Mouse (Mus musculus): ENCODE data around the gene Tmem209. TPM values are rescaled to one million over a fixed set of nuclear protein-coding genes. Genes with fewer than 3 reads are reported as not detected.

Gene Tmem209
- 24.8 and 38.2 TPM in 2 replicates for polyA plus RNA-seq (2014; fragmentation: Nextera tagmentation; extraction: Ambion mirVana)

- ATAC-seq (ENCODE audit: low FRiP score, low TSS enrichment) (peak; percentile 98), DNase-seq (peak; percentile 100)
- Histone ChIP-seq H3K36me3 (ENCODE audit: control insufficient read depth, insufficient read depth, low read length) (peaks cover 10% of the 10 kb centered on the region), H3K4me1 (ENCODE audit: control insufficient read depth, insufficient read depth, low read length) (peaks cover 5% of the 10 kb centered on the region), H3K27me3 (ENCODE audit: control insufficient read depth, insufficient read depth, low read length) (no peaks in the 10 kb centered on the region), H3K9me3 (ENCODE audit: control insufficient read depth, low read length) (no peaks in the 10 kb centered on the region), H3K4me3 (replicated peaks; ENCODE audit: low read depth, low read length) (peak within 1 kb of the TSS; percentile 63), H3K9ac (replicated peaks; ENCODE audit: low read length) (peak within 1 kb of the TSS; percentile 70), H3K27ac (replicated peaks; ENCODE audit: low read depth, low read length) (peak within 1 kb of the TSS; percentile 93), H3K4me2 (ENCODE audit: low read length) (peak within 1 kb of the TSS; percentile 81)
- under 1% methylated on average over 37 of the region's 37 CpGs for WGBS
Measured at GRCm38 (mm10) chr6:30509265-30510239, at the start of gene Tmem209, which contains the start of gene Ssmem1. Tmem209 (minus strand) TSS chr6:30509783. Ssmem1 (plus strand) TSS chr6:30509849.

- no peak overlapping the region for H3K9ac ChIP-seq (replicated peaks; ENCODE audit: low read length)
- H3K4me1 ChIP-seq (ENCODE audit: control insufficient read depth, insufficient read depth, low read length): peaks cover 19% of the 10 kb centered on the region
- ATAC-seq (ENCODE audit: low FRiP score, low TSS enrichment): no peak
- H3K4me3 ChIP-seq (replicated peaks; ENCODE audit: low read depth, low read length): no peak overlapping the region
- WGBS: 12% methylated on average over 5 of the region's 9 CpGs
- no peaks in the 10 kb centered on the region for H3K9me3 ChIP-seq (ENCODE audit: control insufficient read depth, low read length)
- DNase-seq: no peak
- H3K27me3 ChIP-seq (ENCODE audit: control insufficient read depth, insufficient read depth, low read length): no peaks in the 10 kb centered on the region
- no peak overlapping the region for H3K27ac ChIP-seq (replicated peaks; ENCODE audit: low read depth, low read length)
- no peaks in the 10 kb centered on the region for H3K36me3 ChIP-seq (ENCODE audit: control insufficient read depth, insufficient read depth, low read length)
- H3K4me2 ChIP-seq (ENCODE audit: low read length): no peak overlapping the region
Measured at GRCm38 (mm10) chr6:30556080-30556479, 46.5 kb upstream of the Tmem209 start.

GRCm38 (mm10) chr6:30554621-30555170, 45.1 kb upstream of the Tmem209 start:
- Histone ChIP-seq H3K4me2 (ENCODE audit: low read length) (no peak overlapping the region), H3K4me3 (replicated peaks; ENCODE audit: low read depth, low read length) (no peak overlapping the region), H3K36me3 (ENCODE audit: control insufficient read depth, insufficient read depth, low read length) (no peaks in the 10 kb centered on the region), H3K27ac (replicated peaks; ENCODE audit: low read depth, low read length) (no peak overlapping the region), H3K27me3 (ENCODE audit: control insufficient read depth, insufficient read depth, low read length) (no peaks in the 10 kb centered on the region), H3K4me1 (ENCODE audit: control insufficient read depth, insufficient read depth, low read length) (peaks cover 19% of the 10 kb centered on the region), H3K9me3 (ENCODE audit: control insufficient read depth, low read length) (no peaks in the 10 kb centered on the region), H3K9ac (replicated peaks; ENCODE audit: low read length) (no peak overlapping the region)
- ATAC-seq (ENCODE audit: low FRiP score, low TSS enrichment) (no peak), DNase-seq (no peak)
- 93% methylated on average over 5 of the region's 5 CpGs for WGBS

- WGBS: 85% methylated on average over 5 of the region's 5 CpGs
- no peak for DNase-seq
- Histone ChIP-seq H3K36me3 (ENCODE audit: control insufficient read depth, insufficient read depth, low read length) (no peaks in the 10 kb centered on the region), H3K27ac (replicated peaks; ENCODE audit: low read depth, low read length) (no peak overlapping the region), H3K4me2 (ENCODE audit: low read length) (no peak overlapping the region), H3K9ac (replicated peaks; ENCODE audit: low read length) (no peak overlapping the region), H3K9me3 (ENCODE audit: control insufficient read depth, low read length) (no peaks in the 10 kb centered on the region), H3K4me1 (ENCODE audit: control insufficient read depth, insufficient read depth, low read length) (peaks cover 22% of the 10 kb centered on the region), H3K4me3 (replicated peaks; ENCODE audit: low read depth, low read length) (no peak overlapping the region), H3K27me3 (ENCODE audit: control insufficient read depth, insufficient read depth, low read length) (no peaks in the 10 kb centered on the region)
- ATAC-seq (ENCODE audit: low FRiP score, low TSS enrichment): no peak
Measured at GRCm38 (mm10) chr6:30554092-30554491, 44.5 kb upstream of the Tmem209 start.

- no peak for DNase-seq
- H3K9me3 ChIP-seq (ENCODE audit: control insufficient read depth, low read length): no peaks in the 10 kb centered on the region
- peaks cover 26% of the 10 kb centered on the region for H3K4me1 ChIP-seq (ENCODE audit: control insufficient read depth, insufficient read depth, low read length)
- H3K36me3 ChIP-seq (ENCODE audit: control insufficient read depth, insufficient read depth, low read length): no peaks in the 10 kb centered on the region
- ATAC-seq (ENCODE audit: low FRiP score, low TSS enrichment): no peak
- H3K4me2 ChIP-seq (ENCODE audit: low read length): no peak overlapping the region
- no peaks in the 10 kb centered on the region for H3K27me3 ChIP-seq (ENCODE audit: control insufficient read depth, insufficient read depth, low read length)
- H3K27ac ChIP-seq (replicated peaks; ENCODE audit: low read depth, low read length): no peak overlapping the region; the same call in 1 of the 2 replicates
- no peak overlapping the region for H3K9ac ChIP-seq (replicated peaks; ENCODE audit: low read length)
- H3K4me3 ChIP-seq (replicated peaks; ENCODE audit: low read depth, low read length): no peak overlapping the region
- WGBS: 76% methylated on average over 7 of the region's 7 CpGs
Measured at GRCm38 (mm10) chr6:30553381-30554010, 43.9 kb upstream of the Tmem209 start.

- no peak overlapping the region for H3K4me3 ChIP-seq (replicated peaks; ENCODE audit: low read depth, low read length)
- ATAC-seq (ENCODE audit: low FRiP score, low TSS enrichment) (no peak), DNase-seq (no peak)
- no peaks in the 10 kb centered on the region for H3K36me3 ChIP-seq (ENCODE audit: control insufficient read depth, insufficient read depth, low read length)
- 0 out of 2 replicates have a peak overlapping the region, but pooled peaks have one; percentile 3 for H3K27ac ChIP-seq (replicated peaks; ENCODE audit: low read depth, low read length)
- WGBS: 55% methylated on average over 6 of the region's 6 CpGs
- no peak overlapping the region for H3K4me2 ChIP-seq (ENCODE audit: low read length)
- H3K9me3 ChIP-seq (ENCODE audit: control insufficient read depth, low read length): no peaks in the 10 kb centered on the region
- no peaks in the 10 kb centered on the region for H3K27me3 ChIP-seq (ENCODE audit: control insufficient read depth, insufficient read depth, low read length)
- H3K9ac ChIP-seq (replicated peaks; ENCODE audit: low read length): no peak overlapping the region
- H3K4me1 ChIP-seq (ENCODE audit: control insufficient read depth, insufficient read depth, low read length): peaks cover 35% of the 10 kb centered on the region
Measured at GRCm38 (mm10) chr6:30552628-30553027, 43.0 kb upstream of the Tmem209 start.

GRCm38 (mm10) chr6:30551644-30552580, 42.3 kb upstream of the Tmem209 start:
- ATAC-seq (ENCODE audit: low FRiP score, low TSS enrichment) (peak; percentile 74), DNase-seq (peak; percentile 92)
- H3K9ac ChIP-seq (replicated peaks; ENCODE audit: low read length): peak overlapping the region; percentile 24
- H3K4me3 ChIP-seq (replicated peaks; ENCODE audit: low read depth, low read length): peak overlapping the region; percentile 15
- no peaks in the 10 kb centered on the region for H3K27me3 ChIP-seq (ENCODE audit: control insufficient read depth, insufficient read depth, low read length)
- WGBS: 6% methylated on average over 23 of the region's 23 CpGs
- H3K36me3 ChIP-seq (ENCODE audit: control insufficient read depth, insufficient read depth, low read length): no peaks in the 10 kb centered on the region
- no peaks in the 10 kb centered on the region for H3K9me3 ChIP-seq (ENCODE audit: control insufficient read depth, low read length)
- H3K4me2 ChIP-seq (ENCODE audit: low read length): peak overlapping the region; percentile 54
- H3K27ac ChIP-seq (replicated peaks; ENCODE audit: low read depth, low read length): peak overlapping the region; percentile 88
- H3K4me1 ChIP-seq (ENCODE audit: control insufficient read depth, insufficient read depth, low read length): peaks cover 41% of the 10 kb centered on the region

- DNase-seq (peak; percentile 45), ATAC-seq (ENCODE audit: low FRiP score, low TSS enrichment) (no peak)
- Histone ChIP-seq H3K27me3 (ENCODE audit: control insufficient read depth, insufficient read depth, low read length) (no peaks in the 10 kb centered on the region), H3K4me3 (replicated peaks; ENCODE audit: low read depth, low read length) (no peak overlapping the region), H3K9ac (replicated peaks; ENCODE audit: low read length) (no peak overlapping the region), H3K36me3 (ENCODE audit: control insufficient read depth, insufficient read depth, low read length) (no peaks in the 10 kb centered on the region), H3K4me1 (ENCODE audit: control insufficient read depth, insufficient read depth, low read length) (peaks cover 49% of the 10 kb centered on the region), H3K9me3 (ENCODE audit: control insufficient read depth, low read length) (no peaks in the 10 kb centered on the region), H3K27ac (replicated peaks; ENCODE audit: low read depth, low read length) (peak overlapping the region; percentile 88; the same call in 1 of the 2 replicates), H3K4me2 (ENCODE audit: low read length) (no peak overlapping the region)
Measured at GRCm38 (mm10) chr6:30551193-30551515, 41.6 kb upstream of the Tmem209 start.
